Mouse (Mus musculus) gastrocnemius, postnatal 10 days (tissue): ENCODE measurements around the gene Tmem269. TPM values are rescaled to one million over a fixed set of nuclear protein-coding genes. Genes with fewer than 3 reads are reported as not detected.

Experiments
- DNase-seq: peaks from one replicate; pipeline ENCODE4 v3.0.0; 2021; ENCODE audit warnings: mixed read lengths
- total RNA-seq, 2 experiments: library from RNA; stranded (reverse); gene quantifications; 2 replicates each; pipeline ENCODE4 v1.2.3; 2021

Gene Tmem269
- total RNA-seq, 2 experiments from 2014 or later, result not detected

- DNase-seq, result no peak
These were observed 16.3 kb upstream of the Tmem269 start for GRCm38 (mm10) chr4:119234348-119234747.

GRCm38 (mm10) chr4:119233256-119233901 is 15.4 kb upstream of the Tmem269 start:
- DNase-seq, result peak; percentile 30

GRCm38 (mm10) chr4:119232410-119233255 is 14.6 kb upstream of the Tmem269 start, which contains the start of the genes AU022252 and P3h1:
Gene AU022252 (minus strand): TSS chr4:119232712.
Gene P3h1 (plus strand): TSS chr4:119232915.
- peak; percentile 99 for DNase-seq

- no peak for DNase-seq
These were observed 8.7 kb upstream of the Tmem269 start for GRCm38 (mm10) chr4:119226751-119227150.

- no peak for DNase-seq
These were observed 7.7 kb upstream of the Tmem269 start for GRCm38 (mm10) chr4:119225719-119226118.

- DNase-seq, result no peak
These were observed 6.5 kb upstream of the Tmem269 start for GRCm38 (mm10) chr4:119224534-119224933.

GRCm38 (mm10) chr4:119223696-119224095 is 5.7 kb upstream of the Tmem269 start:
- no peak for DNase-seq

GRCm38 (mm10) chr4:119216667-119217066 is 1.4 kb downstream of the Tmem269 start:
- DNase-seq, result no peak

GRCm38 (mm10) chr4:119204672-119205071 is 13.3 kb downstream of the Tmem269 start:
- DNase-seq, result peak; percentile 66

GRCm38 (mm10) chr4:119198105-119198504 is 19.9 kb downstream of the Tmem269 start:
- DNase-seq, result no peak

GRCm38 (mm10) chr4:119195582-119196320 is 22.3 kb downstream of the Tmem269 start:
- DNase-seq, result no peak

GRCm38 (mm10) chr4:119194909-119195581 is 23.0 kb downstream of the Tmem269 start, which contains the start of gene Svbp:
Gene Svbp (plus strand): TSS chr4:119195306.
- peak; percentile 97 for DNase-seq

GRCm38 (mm10) chr4:119192757-119193156 is 25.3 kb downstream of the Tmem269 start:
- no peak for DNase-seq

- DNase-seq, result no peak
These were observed 26.7 kb downstream of the Tmem269 start for GRCm38 (mm10) chr4:119191273-119191672.

GRCm38 (mm10) chr4:119190618-119191017 is 27.4 kb downstream of the Tmem269 start:
- no peak for DNase-seq

GRCm38 (mm10) chr4:119189864-119190263 is 28.2 kb downstream of the Tmem269 start, which contains the start of gene Ermap:
Gene Ermap (minus strand): TSS chr4:119190011.
- no peak for DNase-seq

GRCm38 (mm10) chr4:119189392-119189791 is 28.6 kb downstream of the Tmem269 start:
- no peak for DNase-seq

GRCm38 (mm10) chr4:119188060-119188785 is 29.8 kb downstream of the Tmem269 start:
- DNase-seq, result no peak

- no peak for DNase-seq
These were observed 32.2 kb downstream of the Tmem269 start for GRCm38 (mm10) chr4:119185771-119186170.

- DNase-seq, result no peak
These were observed 34.5 kb downstream of the Tmem269 start for GRCm38 (mm10) chr4:119183525-119183924.

GRCm38 (mm10) chr4:119181456-119181855 is 36.6 kb downstream of the Tmem269 start:
- no peak for DNase-seq
